Mouse (Mus musculus): ENCODE measurements at regions not wholly inside any gene's neighbourhood (a gene's known extent, or its start where the extent isn't known, plus 50 kb on each side); places are given as distances from the start of the nearest gene placed in this dataset.

GRCm38 (mm10) chr7:125034196-125034595 is 410.3 kb upstream of the Kdm8 start:
- no peak for DNase-seq

- DNase-seq, result no peak
These were observed 408.1 kb upstream of the Kdm8 start for GRCm38 (mm10) chr7:125036098-125036991.

GRCm38 (mm10) chr7:125038840-125039239 is 405.6 kb upstream of the Kdm8 start:
- no peak for DNase-seq

- no peak for DNase-seq
These were observed 388.4 kb upstream of the Kdm8 start for GRCm38 (mm10) chr7:125055951-125056625.

- DNase-seq, result no peak
These were observed 342.0 kb upstream of the Kdm8 start for GRCm38 (mm10) chr7:125102464-125102863.

- DNase-seq, result no peak
These were observed 340.5 kb upstream of the Kdm8 start for GRCm38 (mm10) chr7:125104011-125104410.

- no peak for DNase-seq
These were observed 331.6 kb upstream of the Kdm8 start for GRCm38 (mm10) chr7:125112820-125113273.

- no peak for DNase-seq
These were observed 329.0 kb upstream of the Kdm8 start for GRCm38 (mm10) chr7:125115322-125115996.

- DNase-seq, result no peak
These were observed 327.3 kb upstream of the Kdm8 start for GRCm38 (mm10) chr7:125117173-125117572.

- DNase-seq, result no peak
These were observed 315.3 kb upstream of the Kdm8 start for GRCm38 (mm10) chr7:125129187-125129586.

GRCm38 (mm10) chr7:125131968-125132367 is 312.5 kb upstream of the Kdm8 start:
- no peak for DNase-seq

GRCm38 (mm10) chr7:125138607-125139006 is 305.9 kb upstream of the Kdm8 start:
- no peak for DNase-seq

GRCm38 (mm10) chr7:125139196-125139595 is 305.3 kb upstream of the Kdm8 start:
- DNase-seq, result no peak

GRCm38 (mm10) chr7:125140854-125141253 is 303.6 kb upstream of the Kdm8 start:
- DNase-seq, result no peak

- DNase-seq, result no peak
These were observed 302.6 kb upstream of the Kdm8 start for GRCm38 (mm10) chr7:125141864-125142263.

- DNase-seq, result no peak
These were observed 298.5 kb upstream of the Kdm8 start for GRCm38 (mm10) chr7:125146025-125146424.

GRCm38 (mm10) chr7:125149151-125149550 is 295.3 kb upstream of the Kdm8 start:
- DNase-seq, result no peak

- no peak for DNase-seq
These were observed 294.7 kb upstream of the Kdm8 start for GRCm38 (mm10) chr7:125149740-125150139.

GRCm38 (mm10) chr7:125152281-125152680 is 292.2 kb upstream of the Kdm8 start:
- DNase-seq, result no peak

GRCm38 (mm10) chr7:125155291-125155690 is 289.2 kb upstream of the Kdm8 start:
- no peak for DNase-seq

GRCm38 (mm10) chr7:125166881-125167351 is 277.6 kb upstream of the Kdm8 start:
- peak; percentile 25 for DNase-seq

- no peak for DNase-seq
These were observed 276.8 kb upstream of the Kdm8 start for GRCm38 (mm10) chr7:125167666-125168065.

- DNase-seq, result no peak
These were observed 262.9 kb upstream of the Kdm8 start for GRCm38 (mm10) chr7:125181548-125181947.
